Mouse (Mus musculus) heart, postnatal 4 days (tissue): Measurements from ENCODE around the gene Grin2d. TPM values are rescaled to one million over a fixed set of nuclear protein-coding genes. Genes with fewer than 3 reads are reported as not detected.

Experiments used
- DNase-seq: peaks from one replicate; pipeline ENCODE4 v3.0.0; 2021
- total RNA-seq, 2 experiments: library from RNA; stranded (reverse); gene quantifications; 2 replicates each; pipeline ENCODE4 v1.2.3; 2021

Gene Grin2d
- total RNA-seq, 2 experiments from 2014 or later: 0.52 to 0.63 TPM

DNA sequence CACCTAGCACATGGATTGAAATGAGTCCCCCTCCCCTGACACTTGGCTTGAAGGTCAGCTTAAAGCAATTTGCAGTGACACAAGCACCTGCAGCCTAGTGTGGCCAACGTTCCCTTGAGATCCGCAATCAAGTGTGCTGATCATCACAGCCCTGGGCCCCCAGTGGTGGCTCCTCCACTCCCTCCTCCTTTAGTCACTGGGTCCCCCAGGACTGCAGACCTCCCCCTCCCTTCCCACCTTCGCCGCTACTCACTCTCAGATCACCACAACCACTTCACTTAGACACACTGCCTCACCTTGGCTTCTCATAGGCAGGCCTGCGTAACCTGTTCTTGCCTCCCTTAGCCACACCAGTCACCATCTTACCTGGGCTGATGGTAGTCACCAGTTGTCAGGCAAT, 72.2 kb downstream of the Grin2d start:
- DNase-seq: no peak

GRCm38 (mm10) chr7:45802551-45802950, 75.6 kb downstream of the Grin2d start:
- no peak for DNase-seq

DNA sequence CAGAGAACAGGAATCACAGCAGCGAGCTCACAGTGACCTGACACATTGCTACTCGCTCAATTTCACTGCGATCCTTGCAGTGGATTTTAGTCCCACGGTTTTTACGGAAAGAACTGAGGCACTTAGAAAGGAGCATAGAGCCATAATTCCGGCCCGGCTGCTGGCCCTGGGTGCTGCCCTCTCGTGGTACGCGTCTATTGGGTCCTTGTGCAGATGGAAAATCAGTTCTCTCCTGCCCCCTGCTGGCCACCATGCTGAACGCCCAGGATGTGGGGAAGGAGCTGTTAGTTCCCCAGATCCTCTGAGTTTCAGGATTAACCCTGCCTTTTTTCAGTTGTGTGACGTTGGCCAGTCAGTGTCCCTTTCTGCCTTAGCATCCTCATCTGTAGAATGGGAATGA, 76.8 kb downstream of the Grin2d start:
- peak; percentile 96 for DNase-seq

DNA sequence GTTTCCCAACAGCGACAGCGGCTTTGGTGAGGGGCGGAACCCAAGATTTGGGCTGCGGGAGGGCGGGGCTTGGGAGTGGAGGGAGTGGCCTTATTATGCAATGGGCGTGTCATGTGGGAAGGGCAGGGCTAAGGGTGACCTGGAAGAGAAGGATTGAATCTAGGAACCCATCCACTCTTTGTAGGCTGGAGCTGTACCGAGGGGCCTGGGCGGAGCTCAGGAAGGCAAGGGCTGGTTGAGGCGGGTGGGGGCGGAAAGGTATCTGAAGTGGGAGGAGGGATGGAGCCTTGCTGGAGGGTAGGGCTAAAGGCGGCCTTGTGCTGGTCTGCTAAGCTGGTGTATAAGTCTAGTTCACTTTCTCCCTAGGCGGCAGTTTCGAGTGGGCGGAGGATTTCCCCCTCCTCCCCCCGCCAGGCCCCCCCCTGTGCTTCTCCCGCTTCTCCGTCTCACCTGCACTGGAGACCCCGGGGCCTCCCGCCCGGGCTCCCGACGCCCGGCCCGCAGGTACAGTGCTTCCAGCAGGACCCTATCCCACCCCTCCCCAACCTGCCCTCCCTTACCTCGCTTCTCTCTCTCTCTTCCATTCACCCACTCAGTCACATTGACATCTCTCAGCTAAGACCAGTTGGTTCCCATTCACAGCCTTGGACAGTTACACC, 77.5 kb downstream of the Grin2d start:
- no peak for DNase-seq

- no peak for DNase-seq
These were observed 78.2 kb downstream of the Grin2d start for GRCm38 (mm10) chr7:45800001-45800400.

DNA sequence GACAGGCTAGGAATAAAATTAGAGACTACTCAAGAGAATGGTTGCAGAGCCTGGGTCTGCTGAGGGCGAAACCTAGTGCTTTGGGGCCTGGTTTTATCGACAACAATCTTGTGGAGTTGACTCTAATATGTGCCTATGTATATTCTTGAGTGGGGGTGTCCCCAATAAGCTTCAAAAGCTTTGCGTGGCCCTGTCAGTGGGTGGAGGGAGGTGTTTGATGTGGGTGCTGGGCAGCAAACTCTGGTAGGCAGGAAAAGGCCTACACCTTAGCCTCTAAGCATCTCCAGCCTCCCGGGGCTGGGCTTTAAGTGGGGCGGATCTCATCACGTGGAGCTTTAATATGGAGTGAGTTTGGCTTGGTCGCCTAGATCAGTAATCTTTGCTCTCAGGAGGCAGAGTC, 79.2 kb downstream of the Grin2d start:
- no peak for DNase-seq

GRCm38 (mm10) chr7:45798511-45798836, 79.7 kb downstream of the Grin2d start:
- DNase-seq: no peak

GRCm38 (mm10) chr7:45797661-45798510, 80.3 kb downstream of the Grin2d start:
- no peak for DNase-seq

DNA sequence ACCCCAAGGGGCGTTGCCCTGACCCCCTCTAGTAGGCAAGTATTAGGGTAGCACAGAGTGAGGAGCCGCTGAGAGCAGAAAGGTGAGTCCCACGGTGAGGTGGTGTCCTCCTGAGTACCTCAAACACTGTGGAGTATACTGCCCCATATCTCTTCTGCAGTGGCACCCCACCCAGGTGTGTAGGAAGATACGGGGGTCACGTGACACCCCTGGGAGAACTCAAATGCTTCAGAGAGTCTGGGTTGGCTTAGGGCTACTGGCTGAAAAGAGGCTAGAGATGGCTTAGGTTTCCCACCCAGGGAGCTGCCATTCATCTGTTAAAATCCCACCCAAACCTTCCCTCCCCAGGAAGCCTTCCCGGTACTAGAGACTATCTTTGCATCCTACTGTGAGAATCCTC, 81.2 kb downstream of the Grin2d start:
- DNase-seq: no peak

GRCm38 (mm10) chr7:45794971-45795370, 83.2 kb downstream of the Grin2d start:
- DNase-seq: no peak

- DNase-seq: no peak
These were observed 84.1 kb downstream of the Grin2d start for GRCm38 (mm10) chr7:45793969-45794585.

DNA sequence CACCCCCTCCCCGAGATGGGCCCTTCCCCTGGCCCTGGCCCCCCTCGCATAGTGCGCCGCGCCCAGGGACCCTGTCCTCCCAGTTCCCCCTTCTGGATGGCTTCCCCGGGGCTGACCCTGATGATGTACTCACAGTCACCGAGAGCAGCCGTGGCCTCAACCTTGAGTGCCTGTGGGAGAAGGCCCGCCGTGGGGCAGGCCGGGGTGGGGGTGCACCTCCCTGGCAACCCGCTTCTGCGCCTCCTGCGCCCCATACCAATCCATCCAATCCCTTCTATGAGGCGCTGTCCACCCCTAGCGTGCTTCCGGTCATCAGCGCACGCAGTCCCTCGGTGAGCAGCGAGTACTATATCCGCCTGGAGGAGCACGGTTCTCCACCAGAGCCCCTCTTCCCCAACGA, 84.9 kb downstream of the Grin2d start:
- no peak for DNase-seq

- DNase-seq: no peak
These were observed 86.3 kb downstream of the Grin2d start for GRCm38 (mm10) chr7:45791756-45792490.

DNA sequence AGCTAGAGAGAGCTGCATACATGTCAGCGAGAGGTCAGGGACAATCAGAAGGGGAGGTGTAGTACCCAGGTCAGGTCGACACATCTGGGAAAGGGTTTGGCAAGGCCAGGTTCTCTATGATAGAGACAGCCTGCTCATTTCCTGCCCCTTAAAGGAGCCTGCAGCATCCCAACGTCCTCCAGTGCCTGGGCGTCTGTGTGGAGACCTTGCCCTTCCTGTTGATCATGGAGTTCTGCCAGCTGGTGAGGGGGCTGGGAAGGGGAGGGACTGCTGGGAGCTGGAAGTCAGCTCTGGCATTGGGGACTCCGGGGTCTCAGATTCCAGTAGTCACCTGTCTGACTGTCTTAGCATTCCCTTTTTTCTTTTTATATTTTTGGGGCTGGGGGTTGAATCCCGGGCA, 87.5 kb downstream of the Grin2d start:
- no peak for DNase-seq

DNA sequence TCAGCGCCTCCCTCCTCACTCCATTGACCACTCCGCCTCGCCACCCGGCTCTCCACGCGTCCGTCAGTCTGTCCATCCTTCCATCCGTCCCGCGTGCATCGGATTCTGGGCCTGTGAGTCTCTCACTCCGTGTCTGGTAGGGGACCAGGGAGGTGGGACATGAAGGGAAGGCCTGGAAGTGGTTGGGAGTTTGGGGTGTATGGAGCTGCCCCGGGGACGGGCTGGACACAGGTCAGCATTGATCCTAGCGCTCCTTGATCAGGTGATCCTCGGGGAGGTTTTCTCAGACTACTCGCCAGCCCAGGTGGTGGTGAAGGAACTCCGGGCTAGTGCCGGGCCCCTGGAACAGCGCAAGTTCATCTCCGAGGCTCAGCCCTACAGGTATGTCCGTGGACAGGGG, 90.5 kb downstream of the Grin2d start:
- no peak for DNase-seq

DNA sequence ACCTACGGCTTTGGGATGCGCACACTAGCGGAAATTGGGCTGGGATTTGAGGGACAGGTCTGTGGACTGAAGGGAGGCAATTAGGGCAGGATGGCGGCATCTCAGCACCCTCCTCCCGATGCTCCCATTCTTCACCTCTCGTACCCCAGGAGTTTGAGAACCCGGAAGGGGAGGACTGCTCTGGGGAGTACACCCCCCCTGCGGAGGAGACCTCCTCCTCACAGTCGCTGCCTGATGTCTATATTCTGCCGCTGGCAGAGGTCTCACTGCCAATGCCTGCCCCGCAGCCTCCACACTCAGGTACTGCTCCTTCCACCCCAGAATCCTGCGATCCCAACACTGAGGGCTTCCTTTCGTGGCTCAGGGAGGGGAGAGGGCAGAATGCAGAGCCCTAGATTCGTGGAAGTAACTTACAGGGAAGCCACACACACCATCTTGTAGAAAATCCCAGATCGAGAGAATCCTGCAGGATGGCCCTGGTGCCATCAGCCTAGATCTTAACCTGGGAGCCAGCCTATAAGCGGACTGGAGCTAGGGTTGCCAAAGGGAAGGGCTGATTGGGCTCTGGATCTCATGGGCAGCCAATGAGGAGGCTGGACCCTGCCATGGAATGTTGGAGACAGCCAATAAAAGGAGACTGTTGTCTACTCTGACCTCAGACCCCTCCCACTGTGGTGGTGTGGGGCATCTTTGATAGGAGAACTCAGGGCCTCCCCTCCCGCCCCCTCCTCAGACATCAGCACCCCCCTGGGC, 91.3 kb downstream of the Grin2d start:
- DNase-seq: no peak

DNA sequence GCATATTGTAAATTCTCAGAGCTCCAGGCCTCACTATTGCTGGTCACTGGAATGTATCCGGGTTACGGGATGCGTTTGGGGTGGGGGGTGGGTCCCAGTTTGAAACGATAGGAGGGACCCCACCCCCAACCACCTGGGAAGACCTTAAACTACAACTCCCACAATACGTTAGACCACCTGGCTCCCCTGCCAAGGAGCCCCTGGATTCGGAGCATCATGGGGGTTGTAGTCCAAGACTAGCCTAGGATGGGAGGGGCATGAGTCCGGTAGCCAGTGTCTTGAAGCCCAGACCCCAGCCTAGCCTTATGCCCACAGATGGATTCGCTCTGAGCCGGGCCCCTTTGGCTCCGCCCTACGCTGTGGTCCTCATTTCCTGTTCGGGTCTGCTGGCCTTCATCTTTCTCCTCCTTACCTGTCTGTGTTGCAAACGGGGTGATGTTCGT, 92.0 kb downstream of the Grin2d start:
- DNase-seq: no peak

DNA sequence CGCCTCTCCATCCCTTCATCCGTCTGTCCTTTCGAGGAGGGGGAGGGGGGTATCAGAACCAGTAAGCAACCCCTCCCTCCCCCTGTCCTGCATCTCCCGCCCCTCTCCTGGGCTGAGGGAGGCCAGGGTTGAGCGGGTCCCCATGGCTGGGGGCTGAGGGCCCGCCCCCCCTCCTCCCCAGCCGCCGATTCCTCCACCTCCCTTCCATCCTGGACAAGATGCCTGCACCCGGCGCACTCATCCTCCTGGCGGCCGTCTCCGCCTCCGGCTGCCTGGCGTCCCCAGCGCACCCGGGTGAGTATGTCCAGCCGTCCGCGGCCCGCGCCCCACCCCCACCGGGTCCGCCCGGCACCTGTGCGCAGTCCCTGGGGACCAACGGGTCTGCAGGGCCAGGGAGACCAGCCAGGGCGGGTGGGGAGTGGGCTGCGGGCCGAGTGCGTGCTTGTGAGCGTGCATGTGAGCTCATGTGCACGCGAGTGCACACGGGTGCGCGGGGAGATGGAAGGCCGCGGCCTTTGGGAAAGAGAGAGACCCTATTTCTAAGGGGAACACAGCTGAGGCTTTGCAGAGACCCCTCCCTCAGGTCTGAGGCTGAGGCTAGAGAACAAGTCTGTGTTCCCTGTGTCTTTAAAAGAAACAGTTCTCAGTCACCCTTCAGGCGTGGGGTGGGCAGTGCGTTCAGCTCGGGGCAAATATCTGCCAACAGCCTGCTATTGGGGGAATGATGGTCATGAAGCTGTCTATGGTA, 92.6 kb downstream of the Grin2d start:
- DNase-seq: no peak

DNA sequence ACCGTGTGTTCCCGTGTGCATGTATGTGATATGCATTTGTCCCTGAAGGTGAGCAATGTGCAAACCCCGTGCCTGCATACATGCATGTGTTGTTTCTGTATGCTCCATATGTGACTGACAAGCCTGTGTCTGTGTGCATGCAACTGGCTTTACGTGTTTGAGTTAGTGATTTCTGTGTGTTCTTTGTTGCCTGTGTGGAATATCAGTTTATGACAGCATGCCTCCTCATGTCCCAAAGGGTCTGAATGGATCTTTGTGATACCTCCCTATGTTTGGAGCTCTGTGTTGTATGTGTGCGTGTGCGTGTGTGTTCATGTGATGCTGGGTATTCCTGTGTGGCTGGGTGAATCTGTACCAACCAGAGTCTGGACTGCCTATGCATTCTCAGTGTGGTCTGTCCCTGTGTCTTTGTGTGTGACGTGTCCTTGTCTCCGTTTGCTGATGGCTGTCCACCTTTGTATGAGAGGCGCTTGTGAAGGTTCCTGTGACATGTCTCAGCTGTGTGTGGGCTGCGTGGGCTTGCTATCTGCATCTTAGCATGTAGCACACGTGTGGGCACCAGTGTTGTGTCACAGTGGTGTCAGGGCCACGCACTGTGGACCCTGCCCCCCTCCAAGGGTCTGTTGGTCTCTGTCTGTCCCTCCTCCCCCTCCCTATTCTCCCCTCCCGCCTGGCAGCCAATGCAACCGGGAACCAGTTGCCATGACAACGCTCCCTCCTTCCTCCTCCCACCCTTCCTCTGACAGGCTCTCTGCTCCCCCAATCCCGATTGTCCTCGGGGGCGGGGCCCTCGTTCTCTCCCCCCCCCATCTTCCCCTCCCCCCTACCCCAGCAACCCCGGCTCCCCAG, 93.4 kb downstream of the Grin2d start, which contains the start of gene Sult2b1:
Gene Sult2b1, minus strand, starts transcription at position 146 of the 849 bp plus-strand sequence.
- DNase-seq: peak; percentile 40

DNA sequence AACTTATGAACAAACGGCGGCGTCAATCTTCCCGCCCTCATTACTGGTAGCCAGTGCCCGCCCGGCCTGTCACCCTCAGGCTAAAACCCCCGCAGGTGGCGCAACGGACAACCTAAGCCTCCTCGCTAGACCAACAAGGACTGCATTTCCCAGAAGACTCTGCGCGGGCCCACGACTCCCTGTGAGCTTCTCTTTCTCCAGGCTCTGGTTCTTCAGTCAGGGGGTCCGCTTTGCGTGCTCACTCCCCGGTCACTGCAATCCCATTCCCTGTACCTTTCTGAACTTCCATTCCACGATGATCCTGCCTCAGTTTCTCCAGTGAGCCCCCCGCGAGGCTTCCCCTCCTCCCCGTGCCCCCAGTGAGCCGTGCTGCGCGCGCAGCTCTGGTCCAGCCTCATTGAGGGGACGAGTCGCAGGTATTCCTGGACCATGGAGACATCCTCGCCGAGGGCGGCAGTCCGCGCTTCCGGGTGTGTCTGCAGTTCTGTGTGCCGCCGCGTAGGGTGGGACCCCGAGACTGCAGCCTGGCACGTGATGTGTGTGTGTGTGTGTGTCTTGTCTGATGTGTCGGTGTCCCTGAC, 94.6 kb downstream of the Grin2d start, which contains the start of gene Lmtk3:
Gene Lmtk3, plus strand, starts transcription at position 228 of the 581 bp plus-strand sequence.
- peak; percentile 58 for DNase-seq
